Mouse (Mus musculus) testis, adult 2 months (tissue): ENCODE measurements around the gene Saa2.
A peak's percentile ranks its signal among the peaks of the same experiment; 100 is the strongest.

Source experiments
- CTCF ChIP-seq: fragments of 200-500 bp; IDR thresholded peaks from 2 replicates; pipeline ENCODE4 v1.5.1; 2012; ENCODE audit warnings: low read depth, mild to moderate bottlenecking, inconsistent platforms, low read length, moderate library complexity; ENCODE audit not compliant: control insufficient read depth, insufficient read depth, insufficient replicate concordance
- POLR2A ChIP-seq: fragments of 200-500 bp; IDR thresholded peaks from 2 replicates; pipeline ENCODE4 v1.6.1; 2012; ENCODE audit warnings: low read depth, mild to moderate bottlenecking, inconsistent platforms, low read length, moderate library complexity; ENCODE audit not compliant: control insufficient read depth

- TF ChIP-seq CTCF (no peak), POLR2A (peak; percentile 91)
Measured at GRCm38 (mm10) chr7:46795287-46796205, 44.0 kb downstream of the Saa2 start, which contains the start of the genes Hps5 and Gtf2h1.
